Mouse (Mus musculus): Measurements from ENCODE around the gene Spx. TPM values are rescaled to one million over a fixed set of nuclear protein-coding genes. Genes with fewer than 3 reads are reported as not detected.

The Spx gene
- total and polyA plus RNA-seq, 2 experiments from 2014 or later, result 0.20 TPM; not detected in 1

GRCm38 (mm10) chr6:142429072-142429471, 15.8 kb downstream of the Spx start:
- DNase-seq (ENCODE audit: low spot score), result no peak
- Histone ChIP-seq H3K4me2 (ENCODE audit: low read depth, low read length) (no peak overlapping the region), H3K4me3 (ENCODE audit: low read depth, low read length) (no peak overlapping the region), H3K36me3 (replicated peaks; ENCODE audit: control insufficient read depth, insufficient read depth, low read length) (no peaks in the 10 kb centered on the region), H3K9me3 (replicated peaks; ENCODE audit: control insufficient read depth, low read length) (no peaks in the 10 kb centered on the region), H3K27ac (ENCODE audit: low read depth) (no peak overlapping the region), H3K4me1 (ENCODE audit: control insufficient read depth, insufficient read depth) (no peaks in the 10 kb centered on the region), H3K27me3 (ENCODE audit: control insufficient read depth, insufficient read depth, low read length) (no peaks in the 10 kb centered on the region), H3K9ac (replicated peaks; ENCODE audit: low read depth, low read length) (no peak overlapping the region)
- TF ChIP-seq CTCF (IDR thresholded peaks at IDR 0.05; ENCODE audit: low read depth) (no peak), EP300 (IDR thresholded peaks at IDR 0.05; ENCODE audit: low read depth) (no peak)
- ATAC-seq (ENCODE audit: insufficient read depth, low read depth), result no peak

DNA sequence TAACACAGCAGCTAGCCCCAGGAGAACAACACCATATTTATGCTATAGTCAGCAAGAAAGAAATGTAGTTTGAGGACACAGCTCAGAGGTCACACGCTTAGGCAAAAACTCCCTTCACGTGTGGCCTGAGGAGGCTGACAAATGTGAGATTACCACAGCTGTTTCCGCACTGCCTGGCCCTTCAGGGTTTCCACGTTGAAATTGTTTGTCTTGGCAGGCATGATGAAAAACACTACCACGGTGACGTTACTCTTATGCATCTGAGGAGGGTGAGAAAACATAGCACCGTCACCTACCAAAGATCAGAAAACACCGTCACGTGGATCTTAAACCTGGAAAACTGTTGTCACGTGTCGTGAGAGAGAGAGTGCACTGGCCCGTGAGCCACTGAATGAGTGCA, 38.1 kb downstream of the Spx start:
- peak; percentile 22 for DNase-seq (ENCODE audit: low spot score)
- no peak for TF ChIP-seq EP300 (IDR thresholded peaks at IDR 0.05; ENCODE audit: low read depth)
- no peak for TF ChIP-seq CTCF (IDR thresholded peaks at IDR 0.05; ENCODE audit: low read depth)
- Histone ChIP-seq H3K27me3 (ENCODE audit: control insufficient read depth, insufficient read depth, low read length) (no peaks in the 10 kb centered on the region), H3K4me2 (ENCODE audit: low read depth, low read length) (no peak overlapping the region), H3K27ac (ENCODE audit: low read depth) (no peak overlapping the region), H3K4me1 (ENCODE audit: control insufficient read depth, insufficient read depth) (no peaks in the 10 kb centered on the region), H3K9me3 (replicated peaks; ENCODE audit: control insufficient read depth, low read length) (no peaks in the 10 kb centered on the region), H3K4me3 (ENCODE audit: low read depth, low read length) (no peak overlapping the region), H3K36me3 (replicated peaks; ENCODE audit: control insufficient read depth, insufficient read depth, low read length) (no peaks in the 10 kb centered on the region), H3K9ac (replicated peaks; ENCODE audit: low read depth, low read length) (no peak overlapping the region)
- peak; percentile 17; the same call in 1 of the 2 replicates for ATAC-seq (ENCODE audit: insufficient read depth, low read depth)
- WGBS, result 56% methylated on average over 12 of the region's 12 CpGs

DNA sequence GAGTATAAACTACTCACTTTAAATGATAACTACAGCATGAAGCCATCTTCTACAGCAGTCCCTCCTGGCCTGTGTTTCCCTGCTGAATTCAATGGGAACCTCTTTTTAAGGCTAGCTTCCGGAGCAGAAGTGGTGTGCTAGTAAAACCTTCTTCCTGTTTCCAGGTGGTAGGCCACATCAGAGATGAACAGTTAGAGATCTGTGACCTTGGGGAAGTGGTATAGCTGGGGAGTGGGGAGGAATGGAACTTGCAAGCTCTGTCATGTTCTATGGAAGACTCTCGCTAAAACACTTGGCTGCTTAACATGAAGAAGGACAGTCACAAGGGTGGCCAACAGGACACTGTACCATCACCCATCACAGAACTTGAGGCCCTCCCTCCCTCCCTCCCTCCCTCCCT, 40.1 kb downstream of the Spx start:
- Histone ChIP-seq H3K4me1 (ENCODE audit: control insufficient read depth, insufficient read depth) (no peaks in the 10 kb centered on the region), H3K4me2 (ENCODE audit: low read depth, low read length) (no peak overlapping the region), H3K9ac (replicated peaks; ENCODE audit: low read depth, low read length) (no peak overlapping the region), H3K9me3 (replicated peaks; ENCODE audit: control insufficient read depth, low read length) (no peaks in the 10 kb centered on the region), H3K27ac (ENCODE audit: low read depth) (no peak overlapping the region), H3K27me3 (ENCODE audit: control insufficient read depth, insufficient read depth, low read length) (no peaks in the 10 kb centered on the region), H3K36me3 (replicated peaks; ENCODE audit: control insufficient read depth, insufficient read depth, low read length) (no peaks in the 10 kb centered on the region), H3K4me3 (ENCODE audit: low read depth, low read length) (no peak overlapping the region)
- WGBS, result 63% methylated on average over 2 of the region's 2 CpGs
- DNase-seq (ENCODE audit: low spot score) (no peak), ATAC-seq (ENCODE audit: insufficient read depth, low read depth) (no peak)
- TF ChIP-seq CTCF (IDR thresholded peaks at IDR 0.05; ENCODE audit: low read depth), result no peak
- no peak for TF ChIP-seq EP300 (IDR thresholded peaks at IDR 0.05; ENCODE audit: low read depth)

- Histone ChIP-seq H3K27ac (ENCODE audit: low read depth) (no peak overlapping the region), H3K9ac (replicated peaks; ENCODE audit: low read depth, low read length) (no peak overlapping the region), H3K36me3 (replicated peaks; ENCODE audit: control insufficient read depth, insufficient read depth, low read length) (no peaks in the 10 kb centered on the region), H3K4me3 (ENCODE audit: low read depth, low read length) (no peak overlapping the region), H3K4me2 (ENCODE audit: low read depth, low read length) (no peak overlapping the region), H3K27me3 (ENCODE audit: control insufficient read depth, insufficient read depth, low read length) (no peaks in the 10 kb centered on the region), H3K4me1 (ENCODE audit: control insufficient read depth, insufficient read depth) (no peaks in the 10 kb centered on the region), H3K9me3 (replicated peaks; ENCODE audit: control insufficient read depth, low read length) (no peaks in the 10 kb centered on the region)
- TF ChIP-seq CTCF (IDR thresholded peaks at IDR 0.05; ENCODE audit: low read depth) (no peak), EP300 (IDR thresholded peaks at IDR 0.05; ENCODE audit: low read depth) (no peak)
- WGBS, result 52% methylated on average over 7 of the region's 7 CpGs
- DNase-seq (ENCODE audit: low spot score), result no peak
- ATAC-seq (ENCODE audit: insufficient read depth, low read depth), result no peak
These were observed 42.2 kb downstream of the Spx start for GRCm38 (mm10) chr6:142455314-142455996.

GRCm38 (mm10) chr6:142458010-142458409, 44.8 kb downstream of the Spx start:
- DNase-seq (ENCODE audit: low spot score) (no peak), ATAC-seq (ENCODE audit: insufficient read depth, low read depth) (no peak)
- H3K4me3 ChIP-seq (ENCODE audit: low read depth, low read length), result no peak overlapping the region
- H3K27me3 ChIP-seq (ENCODE audit: control insufficient read depth, insufficient read depth, low read length), result no peaks in the 10 kb centered on the region
- TF ChIP-seq EP300 (IDR thresholded peaks at IDR 0.05; ENCODE audit: low read depth), result no peak
- TF ChIP-seq CTCF (IDR thresholded peaks at IDR 0.05; ENCODE audit: low read depth), result no peak
- 66% methylated on average over 7 of the region's 7 CpGs for WGBS
- H3K36me3 ChIP-seq (replicated peaks; ENCODE audit: control insufficient read depth, insufficient read depth, low read length), result no peaks in the 10 kb centered on the region
- no peak overlapping the region for H3K9ac ChIP-seq (replicated peaks; ENCODE audit: low read depth, low read length)
- no peak overlapping the region for H3K27ac ChIP-seq (ENCODE audit: low read depth)
- no peaks in the 10 kb centered on the region for H3K4me1 ChIP-seq (ENCODE audit: control insufficient read depth, insufficient read depth)
- H3K9me3 ChIP-seq (replicated peaks; ENCODE audit: control insufficient read depth, low read length), result no peaks in the 10 kb centered on the region
- H3K4me2 ChIP-seq (ENCODE audit: low read depth, low read length), result no peak overlapping the region

All from heart, postnatal 0 days (tissue).